Mouse (Mus musculus): ENCODE data around the gene 9030612E09Rik. TPM values are rescaled to one million over a fixed set of nuclear protein-coding genes. Genes with fewer than 3 reads are reported as not detected.

Gene 9030612E09Rik
- polyA plus RNA-seq, 1 experiment from 2014 or later, result 0.92 TPM

GRCm38 (mm10) chr10:43173828-43174325 is 627 bp upstream of the 9030612E09Rik start:
- peak overlapping the region; percentile 75 for H3K27ac ChIP-seq (ENCODE audit: low read length)

GRCm38 (mm10) chr10:43175156-43175601 is 675 bp downstream of the 9030612E09Rik start:
- Histone ChIP-seq H3K9me3 (replicated peaks; ENCODE audit: control insufficient read depth, low read length) (no peaks in the 10 kb centered on the region), H3K27ac (ENCODE audit: low read length) (no peak overlapping the region), H3K4me2 (ENCODE audit: low read depth, low read length) (peak overlapping the region; percentile 81), H3K36me3 (ENCODE audit: control insufficient read depth, insufficient read depth) (no peaks in the 10 kb centered on the region), H3K9ac (ENCODE audit: low read length) (peak overlapping the region; percentile 81), H3K4me3 (ENCODE audit: low read length) (peak overlapping the region; percentile 88), H3K4me1 (ENCODE audit: control insufficient read depth, insufficient read depth, low read length) (peaks cover 11% of the 10 kb centered on the region), H3K27me3 (ENCODE audit: control insufficient read depth, insufficient read depth, low read length) (peaks cover 9% of the 10 kb centered on the region)
- WGBS, result 4% methylated on average over 18 of the region's 18 CpGs
- no peak for ATAC-seq (replicated peaks; ENCODE audit: extremely low read depth, insufficient read depth, low FRiP score)

More at GRCm38 (mm10) chr10:43173828-43174325, 627 bp upstream of the 9030612E09Rik start:
- H3K4me3 ChIP-seq (ENCODE audit: low read length), result peak overlapping the region; percentile 88
- no peaks in the 10 kb centered on the region for H3K9me3 ChIP-seq (replicated peaks; ENCODE audit: control insufficient read depth, low read length)
- no peaks in the 10 kb centered on the region for H3K36me3 ChIP-seq (ENCODE audit: control insufficient read depth, insufficient read depth)
- H3K9ac ChIP-seq (ENCODE audit: low read length), result peak overlapping the region; percentile 81
- peaks cover 11% of the 10 kb centered on the region for H3K4me1 ChIP-seq (ENCODE audit: control insufficient read depth, insufficient read depth, low read length)
- H3K27me3 ChIP-seq (ENCODE audit: control insufficient read depth, insufficient read depth, low read length), result peaks cover 9% of the 10 kb centered on the region
- peak overlapping the region; percentile 81 for H3K4me2 ChIP-seq (ENCODE audit: low read depth, low read length)
- ATAC-seq (replicated peaks; ENCODE audit: extremely low read depth, insufficient read depth, low FRiP score), result peak; percentile 33; the same call in 1 of the 2 replicates
- WGBS, result under 1% methylated on average over 31 of the region's 38 CpGs

- WGBS, result 34% methylated on average over 5 of the region's 5 CpGs
- Histone ChIP-seq H3K27ac (ENCODE audit: low read length) (no peak overlapping the region; the same call in 1 of the 2 replicates), H3K4me3 (ENCODE audit: low read length) (no peak overlapping the region), H3K27me3 (ENCODE audit: control insufficient read depth, insufficient read depth, low read length) (peaks cover 5% of the 10 kb centered on the region), H3K36me3 (ENCODE audit: control insufficient read depth, insufficient read depth) (no peaks in the 10 kb centered on the region), H3K9ac (ENCODE audit: low read length) (no peak overlapping the region), H3K4me2 (ENCODE audit: low read depth, low read length) (peak overlapping the region; percentile 20), H3K4me1 (ENCODE audit: control insufficient read depth, insufficient read depth, low read length) (peaks cover 8% of the 10 kb centered on the region; the same call in 1 of the 2 replicates), H3K9me3 (replicated peaks; ENCODE audit: control insufficient read depth, low read length) (no peaks in the 10 kb centered on the region)
- ATAC-seq (replicated peaks; ENCODE audit: extremely low read depth, insufficient read depth, low FRiP score), result no peak
Observed at GRCm38 (mm10) chr10:43180313-43180912, 5.9 kb downstream of the 9030612E09Rik start.

GRCm38 (mm10) chr10:43200206-43200605 is 25.7 kb downstream of the 9030612E09Rik start:
- H3K4me3 ChIP-seq (ENCODE audit: low read length), result no peak overlapping the region
- H3K4me1 ChIP-seq (ENCODE audit: control insufficient read depth, insufficient read depth, low read length), result no peaks in the 10 kb centered on the region
- H3K27ac ChIP-seq (ENCODE audit: low read length), result no peak overlapping the region
- H3K4me2 ChIP-seq (ENCODE audit: low read depth, low read length), result no peak overlapping the region
- no peak overlapping the region for H3K9ac ChIP-seq (ENCODE audit: low read length)
- H3K27me3 ChIP-seq (ENCODE audit: control insufficient read depth, insufficient read depth, low read length), result no peaks in the 10 kb centered on the region
- WGBS, result 88% methylated on average over 2 of the region's 2 CpGs
- H3K9me3 ChIP-seq (replicated peaks; ENCODE audit: control insufficient read depth, low read length), result no peaks in the 10 kb centered on the region
- no peak for ATAC-seq (replicated peaks; ENCODE audit: extremely low read depth, insufficient read depth, low FRiP score)
- H3K36me3 ChIP-seq (ENCODE audit: control insufficient read depth, insufficient read depth), result no peaks in the 10 kb centered on the region

GRCm38 (mm10) chr10:43203865-43204264 is 29.4 kb downstream of the 9030612E09Rik start:
- no peak for ATAC-seq (replicated peaks; ENCODE audit: extremely low read depth, insufficient read depth, low FRiP score)

GRCm38 (mm10) chr10:43211866-43212265 is 37.4 kb downstream of the 9030612E09Rik start:
- WGBS, result 39% methylated on average over 6 of the region's 6 CpGs
- no peaks in the 10 kb centered on the region for H3K36me3 ChIP-seq (ENCODE audit: control insufficient read depth, insufficient read depth)
- ATAC-seq (replicated peaks; ENCODE audit: extremely low read depth, insufficient read depth, low FRiP score), result no peak
- H3K4me3 ChIP-seq (ENCODE audit: low read length), result no peak overlapping the region
- H3K27me3 ChIP-seq (ENCODE audit: control insufficient read depth, insufficient read depth, low read length), result no peaks in the 10 kb centered on the region
- no peaks in the 10 kb centered on the region; the same call in 1 of the 2 replicates for H3K9me3 ChIP-seq (replicated peaks; ENCODE audit: control insufficient read depth, low read length)
- H3K27ac ChIP-seq (ENCODE audit: low read length), result no peak overlapping the region
- no peak overlapping the region for H3K4me2 ChIP-seq (ENCODE audit: low read depth, low read length)
- H3K4me1 ChIP-seq (ENCODE audit: control insufficient read depth, insufficient read depth, low read length), result no peaks in the 10 kb centered on the region
- no peak overlapping the region for H3K9ac ChIP-seq (ENCODE audit: low read length)

More at GRCm38 (mm10) chr10:43203865-43204264, 29.4 kb downstream of the 9030612E09Rik start:
- 83% methylated on average over 3 of the region's 3 CpGs for WGBS
- Histone ChIP-seq H3K4me2 (ENCODE audit: low read depth, low read length) (no peak overlapping the region), H3K4me3 (ENCODE audit: low read length) (no peak overlapping the region), H3K27me3 (ENCODE audit: control insufficient read depth, insufficient read depth, low read length) (no peaks in the 10 kb centered on the region), H3K27ac (ENCODE audit: low read length) (no peak overlapping the region), H3K4me1 (ENCODE audit: control insufficient read depth, insufficient read depth, low read length) (no peaks in the 10 kb centered on the region), H3K36me3 (ENCODE audit: control insufficient read depth, insufficient read depth) (no peaks in the 10 kb centered on the region), H3K9ac (ENCODE audit: low read length) (no peak overlapping the region), H3K9me3 (replicated peaks; ENCODE audit: control insufficient read depth, low read length) (no peaks in the 10 kb centered on the region)

- H3K4me3 ChIP-seq (ENCODE audit: low read length), result no peak overlapping the region
- ATAC-seq (replicated peaks; ENCODE audit: extremely low read depth, insufficient read depth, low FRiP score), result no peak
Observed at GRCm38 (mm10) chr10:43217361-43217900, 42.9 kb downstream of the 9030612E09Rik start.

GRCm38 (mm10) chr10:43220479-43220878 is 46.0 kb downstream of the 9030612E09Rik start:
- Histone ChIP-seq H3K27me3 (ENCODE audit: control insufficient read depth, insufficient read depth, low read length) (no peaks in the 10 kb centered on the region), H3K9me3 (replicated peaks; ENCODE audit: control insufficient read depth, low read length) (no peaks in the 10 kb centered on the region), H3K4me1 (ENCODE audit: control insufficient read depth, insufficient read depth, low read length) (peaks cover 8% of the 10 kb centered on the region), H3K4me2 (ENCODE audit: low read depth, low read length) (peak overlapping the region; percentile 79), H3K9ac (ENCODE audit: low read length) (peak overlapping the region; percentile 97), H3K27ac (ENCODE audit: low read length) (peak overlapping the region; percentile 93), H3K4me3 (ENCODE audit: low read length) (peak overlapping the region; percentile 95), H3K36me3 (ENCODE audit: control insufficient read depth, insufficient read depth) (no peaks in the 10 kb centered on the region)
- WGBS, result 12% methylated on average over 7 of the region's 7 CpGs
- ATAC-seq (replicated peaks; ENCODE audit: extremely low read depth, insufficient read depth, low FRiP score), result no peak

More at GRCm38 (mm10) chr10:43217361-43217900, 42.9 kb downstream of the 9030612E09Rik start:
- Histone ChIP-seq H3K4me2 (ENCODE audit: low read depth, low read length) (no peak overlapping the region), H3K36me3 (ENCODE audit: control insufficient read depth, insufficient read depth) (no peaks in the 10 kb centered on the region), H3K27ac (ENCODE audit: low read length) (no peak overlapping the region), H3K4me1 (ENCODE audit: control insufficient read depth, insufficient read depth, low read length) (peaks cover 8% of the 10 kb centered on the region), H3K9ac (ENCODE audit: low read length) (no peak overlapping the region), H3K27me3 (ENCODE audit: control insufficient read depth, insufficient read depth, low read length) (no peaks in the 10 kb centered on the region), H3K9me3 (replicated peaks; ENCODE audit: control insufficient read depth, low read length) (no peaks in the 10 kb centered on the region)
- 86% methylated on average over 13 of the region's 13 CpGs for whole genome bisulfite sequencing

Data from heart, embryonic 16.5 days (tissue).